9 mouse cellular contexts compared by ENCODE assay signal in genomic region chr7:34929614-34930262, GRCm38 (mm10). TPM values are rescaled to one million over a fixed set of nuclear protein-coding genes. Genes with fewer than 3 reads are reported as not detected.
DNase-seq lines count a peak whose midpoint lies in the region; ATAC-seq and TF ChIP-seq lines count a peak whose summit lies in the region.
"Had no signal": no experiment of that assay in that cellular context is flagged by ENCODE, and none has a peak within 500 bp of the region (broad histone marks: within the 10 kb centered on the region; RNA-seq: fewer than 3 reads in every experiment).

No protein-coding gene starts in this region.

- H3K4me2 ChIP-seq in forebrain, embryonic 15.5 days (replicated peaks): no peak overlapping the region
- no peak overlapping the region for H3K4me2 ChIP-seq in heart, embryonic 13.5 days
- H3K4me2 ChIP-seq: lung, embryonic 14.5 days had no signal

- 57% methylated on average over 8 of the region's 8 CpGs for WGBS in forebrain, embryonic 10.5 days
- 49% methylated on average over 8 of the region's 8 CpGs for WGBS in forebrain, embryonic 15.5 days
- WGBS in heart, embryonic 13.5 days: 57% methylated on average over 8 of the region's 8 CpGs
- 62% methylated on average over 8 of the region's 8 CpGs for WGBS in midbrain, embryonic 10.5 days

- no peak for TF ChIP-seq CTCF in brain, embryonic 14.5 days (IDR thresholded peaks at IDR 0.05; ENCODE audit: borderline replicate concordance, extremely low read depth, insufficient read depth, insufficient read length)

- no peak overlapping the region for H3K9ac ChIP-seq in forebrain, embryonic 15.5 days (replicated peaks)
- peak overlapping the region; percentile 40; the same call in 1 of the 2 replicates for H3K9ac ChIP-seq in heart, embryonic 13.5 days
- H3K9ac ChIP-seq: lung, embryonic 14.5 days had no signal

- H3K27ac ChIP-seq in forebrain, embryonic 10.5 days: peak overlapping the region; percentile 66
- H3K27ac ChIP-seq in forebrain, embryonic 15.5 days (replicated peaks): no peak overlapping the region
- H3K27ac ChIP-seq in heart, embryonic 13.5 days (replicated peaks): peak overlapping the region; percentile 48
- peak overlapping the region; percentile 80 for H3K27ac ChIP-seq in midbrain, embryonic 10.5 days (replicated peaks)

- no peak for TF ChIP-seq POLR2A in brain, embryonic 14.5 days (IDR thresholded peaks at IDR 0.05; ENCODE audit: borderline replicate concordance, extremely low read depth, insufficient read depth, insufficient read length, poor library complexity, severe bottlenecking)

- no peaks in the 10 kb centered on the region for H3K27me3 ChIP-seq in forebrain, embryonic 10.5 days (ENCODE audit: poor library complexity, severe bottlenecking)
- H3K27me3 ChIP-seq in forebrain, embryonic 15.5 days: no peaks in the 10 kb centered on the region
- H3K27me3 ChIP-seq in heart, embryonic 13.5 days (replicated peaks): no peaks in the 10 kb centered on the region
- H3K27me3 ChIP-seq in midbrain, embryonic 10.5 days (ENCODE audit: low read depth, poor library complexity, severe bottlenecking): no peaks in the 10 kb centered on the region

- no peaks in the 10 kb centered on the region for H3K9me3 ChIP-seq in forebrain, embryonic 10.5 days
- H3K9me3 ChIP-seq in forebrain, embryonic 15.5 days: no peaks in the 10 kb centered on the region
- H3K9me3 ChIP-seq in heart, embryonic 13.5 days: no peaks in the 10 kb centered on the region
- no peaks in the 10 kb centered on the region for H3K9me3 ChIP-seq in midbrain, embryonic 10.5 days (replicated peaks)

- H3K4me3 ChIP-seq in forebrain, embryonic 10.5 days: no peak overlapping the region
- no peak overlapping the region for H3K4me3 ChIP-seq in forebrain, embryonic 15.5 days
- H3K4me3 ChIP-seq in heart, embryonic 13.5 days: no peak overlapping the region
- H3K4me3 ChIP-seq in midbrain, embryonic 10.5 days: no peak overlapping the region

- H3K4me1 ChIP-seq in forebrain, embryonic 10.5 days: peaks cover 16% of the 10 kb centered on the region
- peaks cover 13% of the 10 kb centered on the region; the same call in 1 of the 2 replicates for H3K4me1 ChIP-seq in forebrain, embryonic 15.5 days
- peaks cover 36% of the 10 kb centered on the region for H3K4me1 ChIP-seq in heart, embryonic 13.5 days
- peaks cover 35% of the 10 kb centered on the region for H3K4me1 ChIP-seq in midbrain, embryonic 10.5 days

- peaks cover 33% of the 10 kb centered on the region for H3K36me3 ChIP-seq in forebrain, embryonic 10.5 days (replicated peaks)
- no peaks in the 10 kb centered on the region for H3K36me3 ChIP-seq in forebrain, embryonic 15.5 days
- peaks cover 31% of the 10 kb centered on the region for H3K36me3 ChIP-seq in heart, embryonic 13.5 days
- H3K36me3 ChIP-seq in midbrain, embryonic 10.5 days: peaks cover 24% of the 10 kb centered on the region

- no peak for ATAC-seq in forebrain, embryonic 15.5 days (replicated peaks)
- ATAC-seq in heart, embryonic 13.5 days (ENCODE audit: extremely low read depth, insufficient number of reproducible peaks, low FRiP score, low TSS enrichment): no peak; the same call in 1 of the 2 replicates
- no peak for ATAC-seq in megakaryocyte-erythroid progenitor cell, adult 5-6 weeks (replicated peaks; ENCODE audit: low FRiP score, low TSS enrichment, poor library complexity, severe bottlenecking)

- no peak for DNase-seq in forebrain, embryonic 10.5 days (ENCODE audit: extremely low spot score, low spot score)
- DNase-seq in brain, embryonic 14.5 days (ENCODE audit: low read depth): peak; percentile 67
- no peak for DNase-seq in midbrain, embryonic 10.5 days (ENCODE audit: low spot score)
- no peak for DNase-seq in urinary bladder, postnatal 4 days (ENCODE audit: low spot score in 2 of 2)
- no peak for DNase-seq in T-cell, adult 2 months (ENCODE audit: low spot score)

RNA-seq across cellular contexts. Expression of gene Pepd, which starts 17.6 kb away (rescaled TPM):
- 74.0 and 78.5 TPM in 2 replicates for polyA plus RNA-seq in forebrain, embryonic 10.5 days (2016; fragmentation: Nextera tagmentation; extraction: Ambion mirVana)
- 51.4 and 51.7 TPM in 2 replicates for polyA plus RNA-seq in forebrain, embryonic 15.5 days (2015; fragmentation: Nextera tagmentation; extraction: Ambion mirVana)
- 41.6 and 46.9 TPM in 2 replicates for polyA plus RNA-seq in brain, embryonic 14.5 days (2012; rRNA removed)
- 43.3 and 45.5 TPM in 2 replicates for polyA plus RNA-seq in heart, embryonic 13.5 days (2015; fragmentation: Nextera tagmentation; extraction: Ambion mirVana)
- polyA plus RNA-seq in midbrain, embryonic 10.5 days (2016; fragmentation: Nextera tagmentation; extraction: Ambion mirVana): 73.7 and 73.9 TPM in 2 replicates
- 20.8 and 35.4 TPM in 2 replicates for total RNA-seq in megakaryocyte-erythroid progenitor cell, adult 5-6 weeks (2014; fragmentation: Nextera tagmentation)
- total RNA-seq in megakaryocyte-erythroid progenitor cell, adult 5-6 weeks (2017): 28.5 and 31.1 TPM in 2 replicates
